Mouse (Mus musculus) kidney, embryonic 15.5 days (tissue): ENCODE data around the gene Zfp217. TPM values are rescaled to one million over a fixed set of nuclear protein-coding genes. Genes with fewer than 3 reads are reported as not detected.

Experiments
- ATAC-seq: fragments of 200-750 bp; cut with Nextera tagmentation; replicated peaks from 2 replicates; pipeline ENCODE4 v1.8.0; 2017; ENCODE audit warnings: moderate TSS enrichment; ENCODE audit not compliant: low FRiP score
- H3K27ac ChIP-seq: fragments of 300-500 bp; sonication (generic); 2 replicates; pipeline ENCODE4 v1.5.1; 2015; ENCODE audit warnings: mild to moderate bottlenecking, inconsistent platforms
- H3K27me3 ChIP-seq: fragments of 300-500 bp; sonication (generic); 2 replicates; pipeline ENCODE4 v1.6.1; 2015; ENCODE audit warnings: inconsistent platforms
- H3K36me3 ChIP-seq: fragments of 300-500 bp; sonication (generic); 2 replicates; pipeline ENCODE4 v1.6.1; 2015; ENCODE audit warnings: inconsistent platforms
- H3K4me1 ChIP-seq: fragments of 300-500 bp; sonication (generic); 2 replicates; pipeline ENCODE4 v1.6.1; 2015; ENCODE audit warnings: inconsistent platforms
- H3K4me2 ChIP-seq: fragments of 300-500 bp; sonication (generic); 2 replicates; pipeline ENCODE4 v1.6.1; 2015; ENCODE audit warnings: moderate library complexity, mild to moderate bottlenecking, inconsistent platforms
- H3K4me3 ChIP-seq: fragments of 300-500 bp; sonication (generic); replicated peaks from 2 replicates; pipeline ENCODE4 v1.5.1; 2015; ENCODE audit warnings: mild to moderate bottlenecking, inconsistent platforms
- H3K9ac ChIP-seq: fragments of 300-500 bp; sonication (generic); 2 replicates; pipeline ENCODE4 v1.6.1; 2015; ENCODE audit warnings: mild to moderate bottlenecking, inconsistent platforms
- H3K9me3 ChIP-seq: fragments of 300-500 bp; sonication (generic); replicated peaks from 2 replicates; pipeline ENCODE4 v1.6.1; 2016; ENCODE audit warnings: inconsistent platforms
- WGBS: fragments of 180-500 bp; shearing (Covaris S2); methylation state at CpG from one replicate; pipeline ENCODE4 v1.1.7; 2015; ENCODE audit warnings: mixed read lengths; 5-methylcytosine and 5-hydroxymethylcytosine counted together
- polyA plus RNA-seq: library from polyadenylated mRNA; unstranded; fragments of >200 nt; fragmentation: Nextera tagmentation; extraction: Ambion mirVana; gene quantifications from 2 replicates; pipeline ENCODE4 v1.2.1, GENCODE M21; 2015

Gene Zfp217
- polyA plus RNA-seq, 1 experiment from 2014 or later, result 5.0 TPM

- ATAC-seq, result no peak
Measured at GRCm38 (mm10) chr2:170144343-170144742, 3.6 kb downstream of the Zfp217 start.

DNA sequence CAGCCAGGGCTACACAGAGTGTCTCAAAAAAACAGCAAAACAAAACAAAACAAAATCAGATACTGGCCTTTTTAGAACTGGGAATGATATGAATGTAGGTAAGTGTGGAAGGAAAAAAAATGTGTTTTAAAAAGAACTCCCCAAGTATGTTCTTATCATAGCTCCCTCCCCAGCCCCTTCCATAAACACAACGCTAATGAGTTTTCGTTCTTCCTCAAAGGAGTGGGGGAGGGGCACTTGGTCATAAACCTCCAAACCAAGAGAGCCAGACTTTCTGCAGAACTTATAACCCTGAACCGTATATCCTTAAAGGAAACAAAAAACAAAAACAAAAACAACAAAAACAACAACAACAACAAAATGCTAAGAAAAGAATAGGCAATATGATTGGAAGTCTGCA is 4.0 kb downstream of the Zfp217 start:
- Histone ChIP-seq H3K27me3 (no peaks in the 10 kb centered on the region), H3K27ac (no peak overlapping the region), H3K9me3 (no peaks in the 10 kb centered on the region), H3K4me2 (no peak overlapping the region), H3K9ac (no peak overlapping the region), H3K4me3 (no peak overlapping the region), H3K36me3 (no peaks in the 10 kb centered on the region), H3K4me1 (peaks cover 15% of the 10 kb centered on the region)
- ATAC-seq, result no peak
- 7% methylated on average over 3 of the region's 3 CpGs for WGBS

More at GRCm38 (mm10) chr2:170144343-170144742, 3.6 kb downstream of the Zfp217 start:
- peaks cover 15% of the 10 kb centered on the region for H3K4me1 ChIP-seq
- no peaks in the 10 kb centered on the region for H3K9me3 ChIP-seq
- no peak overlapping the region for H3K9ac ChIP-seq
- no peak overlapping the region for H3K27ac ChIP-seq
- H3K4me3 ChIP-seq, result no peak overlapping the region
- no peaks in the 10 kb centered on the region for H3K36me3 ChIP-seq
- WGBS, result 82% methylated on average over 10 of the region's 10 CpGs
- no peaks in the 10 kb centered on the region for H3K27me3 ChIP-seq
- no peak overlapping the region for H3K4me2 ChIP-seq

DNA sequence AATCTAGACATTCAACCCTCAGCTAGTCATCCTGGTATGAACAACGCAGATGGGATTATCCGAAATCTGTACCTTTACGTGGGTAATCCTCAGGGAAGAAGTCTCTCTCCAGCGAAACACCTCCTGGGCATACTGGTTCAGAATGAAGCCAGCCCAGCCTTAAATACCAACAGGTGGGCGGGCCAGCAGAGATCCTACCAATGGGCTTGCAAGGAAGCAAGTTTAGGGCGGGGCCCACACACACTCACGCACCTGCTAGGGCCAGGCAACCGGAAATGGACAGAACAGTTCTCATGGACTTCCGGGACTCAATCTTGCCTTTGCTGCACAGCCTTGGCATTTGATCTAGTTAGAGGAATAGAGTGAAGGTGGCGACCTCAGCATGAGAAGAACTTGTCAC is 5.4 kb downstream of the Zfp217 start:
- 96% methylated on average over 10 of the region's 10 CpGs for WGBS
- H3K36me3 ChIP-seq, result no peaks in the 10 kb centered on the region

DNA sequence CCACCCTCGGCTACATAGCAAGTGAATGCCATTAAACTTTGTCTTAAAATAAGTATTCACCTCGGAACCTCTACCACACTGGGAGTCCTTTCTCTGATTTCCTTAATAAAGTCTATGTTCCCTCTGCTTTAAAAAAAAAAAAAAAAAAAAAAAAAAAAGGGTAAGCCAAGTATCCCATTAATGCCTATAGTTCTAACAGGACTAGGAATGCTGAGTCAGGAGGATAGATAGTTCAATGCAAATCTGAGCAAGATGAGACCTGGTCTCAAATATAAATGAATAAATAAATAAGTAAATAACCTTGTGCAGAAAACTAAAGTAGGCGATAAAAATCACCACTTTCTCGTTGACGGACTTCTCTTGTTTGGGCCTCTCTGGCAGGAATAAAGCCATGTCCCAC is 6.4 kb downstream of the Zfp217 start:
- no peak for ATAC-seq
- H3K4me1 ChIP-seq, result peaks cover 4% of the 10 kb centered on the region; the same call in 1 of the 2 replicates
- H3K9me3 ChIP-seq, result no peaks in the 10 kb centered on the region
- no peaks in the 10 kb centered on the region for H3K36me3 ChIP-seq
- H3K4me3 ChIP-seq, result no peak overlapping the region
- no peak overlapping the region for H3K27ac ChIP-seq
- H3K4me2 ChIP-seq, result no peak overlapping the region
- 90% methylated on average over 5 of the region's 5 CpGs for WGBS
- no peaks in the 10 kb centered on the region for H3K27me3 ChIP-seq
- H3K9ac ChIP-seq, result no peak overlapping the region

More for the DNA sequence above, 5.4 kb downstream of the Zfp217 start:
- Histone ChIP-seq H3K4me3 (no peak overlapping the region), H3K27ac (no peak overlapping the region), H3K4me1 (peaks cover 7% of the 10 kb centered on the region), H3K9ac (no peak overlapping the region), H3K4me2 (no peak overlapping the region), H3K9me3 (no peaks in the 10 kb centered on the region), H3K27me3 (no peaks in the 10 kb centered on the region)
- ATAC-seq, result no peak

GRCm38 (mm10) chr2:170139411-170140046 is 8.4 kb downstream of the Zfp217 start:
- Histone ChIP-seq H3K27me3 (no peaks in the 10 kb centered on the region), H3K4me1 (peaks cover 7% of the 10 kb centered on the region), H3K9me3 (no peaks in the 10 kb centered on the region), H3K36me3 (no peaks in the 10 kb centered on the region), H3K4me3 (no peak overlapping the region), H3K4me2 (no peak overlapping the region), H3K9ac (no peak overlapping the region), H3K27ac (no peak overlapping the region)
- WGBS, result 72% methylated on average over 9 of the region's 9 CpGs
- no peak for ATAC-seq

DNA sequence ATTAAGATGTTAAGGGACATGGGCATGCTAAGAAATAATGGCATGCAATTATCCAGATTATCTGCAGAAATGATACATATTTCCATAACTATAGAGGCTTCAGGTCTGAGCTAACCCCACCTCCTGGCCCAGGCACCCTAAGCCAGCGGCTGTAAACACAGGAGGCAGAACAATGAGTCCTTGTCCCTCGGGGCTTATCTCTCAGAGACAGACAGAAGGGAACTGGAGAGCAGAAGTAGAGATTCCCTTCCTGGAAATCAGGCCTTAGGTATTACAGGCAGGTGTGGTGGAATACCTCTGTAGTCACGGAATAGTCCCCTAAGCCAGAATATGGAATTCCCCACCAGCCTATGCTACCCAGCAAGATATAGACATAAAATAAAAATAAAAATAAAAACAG is 11.0 kb downstream of the Zfp217 start:
- H3K27ac ChIP-seq, result no peak overlapping the region
- no peak overlapping the region for H3K4me3 ChIP-seq
- WGBS, result 63% methylated on average over 3 of the region's 3 CpGs
- no peaks in the 10 kb centered on the region for H3K27me3 ChIP-seq
- no peaks in the 10 kb centered on the region for H3K36me3 ChIP-seq
- no peak overlapping the region for H3K9ac ChIP-seq
- H3K4me2 ChIP-seq, result no peak overlapping the region
- ATAC-seq, result no peak
- peaks cover 24% of the 10 kb centered on the region for H3K4me1 ChIP-seq
- no peaks in the 10 kb centered on the region for H3K9me3 ChIP-seq

DNA sequence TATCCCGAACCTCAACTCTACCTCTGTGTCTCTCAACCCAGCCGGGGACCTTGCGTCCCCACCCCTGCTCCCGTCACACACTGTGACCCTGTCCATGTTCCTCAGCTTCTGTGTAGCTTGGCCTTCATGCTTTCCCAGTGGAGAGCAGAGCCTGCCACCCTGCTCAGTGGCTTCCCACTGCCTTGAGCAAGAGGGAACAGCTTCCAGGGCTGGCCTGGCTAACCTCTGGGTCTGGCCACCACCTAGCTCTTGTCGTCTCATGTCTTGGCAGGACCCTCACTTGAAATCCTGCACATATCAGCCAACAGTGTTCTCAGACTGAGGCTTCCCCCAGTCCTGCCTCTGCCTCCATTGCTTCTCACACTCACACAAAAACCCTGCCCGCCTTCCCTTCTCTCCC is 12.1 kb downstream of the Zfp217 start:
- H3K4me1 ChIP-seq, result peaks cover 26% of the 10 kb centered on the region
- no peak overlapping the region for H3K9ac ChIP-seq
- H3K4me2 ChIP-seq, result no peak overlapping the region
- no peaks in the 10 kb centered on the region for H3K9me3 ChIP-seq
- H3K36me3 ChIP-seq, result no peaks in the 10 kb centered on the region
- H3K4me3 ChIP-seq, result no peak overlapping the region
- H3K27ac ChIP-seq, result no peak overlapping the region
- WGBS, result 93% methylated on average over 6 of the region's 6 CpGs
- no peaks in the 10 kb centered on the region for H3K27me3 ChIP-seq
- no peak for ATAC-seq

GRCm38 (mm10) chr2:170134026-170134690 is 13.7 kb downstream of the Zfp217 start:
- WGBS, result 12% methylated on average over 12 of the region's 12 CpGs
- H3K4me3 ChIP-seq, result peak overlapping the region; percentile 93
- H3K4me1 ChIP-seq, result peaks cover 36% of the 10 kb centered on the region
- no peaks in the 10 kb centered on the region for H3K27me3 ChIP-seq
- no peaks in the 10 kb centered on the region for H3K36me3 ChIP-seq
- peak overlapping the region; percentile 81 for H3K4me2 ChIP-seq
- no peak for ATAC-seq
- H3K9ac ChIP-seq, result peak overlapping the region; percentile 46
- no peaks in the 10 kb centered on the region for H3K9me3 ChIP-seq
- peak overlapping the region; percentile 96 for H3K27ac ChIP-seq

GRCm38 (mm10) chr2:170133093-170133731 is 14.7 kb downstream of the Zfp217 start:
- H3K9me3 ChIP-seq, result no peaks in the 10 kb centered on the region
- peak overlapping the region; percentile 93 for H3K4me3 ChIP-seq
- peaks cover 45% of the 10 kb centered on the region for H3K4me1 ChIP-seq
- H3K27ac ChIP-seq, result peak overlapping the region; percentile 96
- peak overlapping the region; percentile 81 for H3K4me2 ChIP-seq
- ATAC-seq, result no peak
- peak overlapping the region; percentile 46 for H3K9ac ChIP-seq
- no peaks in the 10 kb centered on the region for H3K27me3 ChIP-seq
- under 1% methylated on average over 28 of the region's 28 CpGs for WGBS
- H3K36me3 ChIP-seq, result no peaks in the 10 kb centered on the region

- H3K27ac ChIP-seq, result peak overlapping the region; percentile 96
- H3K9ac ChIP-seq, result peak overlapping the region; percentile 46
- H3K9me3 ChIP-seq, result no peaks in the 10 kb centered on the region
Measured at GRCm38 (mm10) chr2:170132716-170133092, 15.2 kb downstream of the Zfp217 start.

DNA sequence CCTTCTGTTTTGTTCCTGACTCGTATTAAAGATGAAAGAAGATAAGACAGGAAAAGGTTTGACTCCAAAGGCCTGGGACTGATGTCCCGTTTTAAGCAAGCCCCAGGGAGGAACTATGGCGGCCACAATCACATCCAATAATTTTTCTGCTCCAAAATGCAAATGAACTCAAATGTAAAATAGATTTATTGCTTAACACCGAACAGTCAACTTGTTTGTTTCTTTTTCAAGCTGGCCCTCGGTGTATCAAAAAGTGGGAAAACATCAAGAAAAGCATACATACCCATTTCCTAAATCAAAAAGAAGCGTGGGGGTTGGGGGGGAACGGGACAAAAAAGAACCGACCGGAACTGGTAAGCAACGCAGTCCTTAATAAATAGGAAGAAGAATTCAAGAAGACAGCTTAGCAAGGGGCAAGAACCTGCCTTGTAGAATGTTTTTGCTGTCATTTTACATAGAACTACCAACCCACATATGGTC is 15.9 kb downstream of the Zfp217 start:
- Histone ChIP-seq H3K27me3 (no peaks in the 10 kb centered on the region), H3K9me3 (no peaks in the 10 kb centered on the region), H3K4me2 (peak overlapping the region; percentile 81), H3K4me3 (peak overlapping the region; percentile 93), H3K9ac (peak overlapping the region; percentile 61), H3K36me3 (no peaks in the 10 kb centered on the region), H3K27ac (peak overlapping the region; percentile 96), H3K4me1 (peaks cover 57% of the 10 kb centered on the region)
- WGBS, result 7% methylated on average over 10 of the region's 10 CpGs
- ATAC-seq, result no peak

More at GRCm38 (mm10) chr2:170132716-170133092, 15.2 kb downstream of the Zfp217 start:
- 0% methylated on average over 3 of the region's 3 CpGs for WGBS
- peak overlapping the region; percentile 93 for H3K4me3 ChIP-seq
- no peaks in the 10 kb centered on the region for H3K27me3 ChIP-seq
- H3K4me2 ChIP-seq, result peak overlapping the region; percentile 81
- peaks cover 50% of the 10 kb centered on the region for H3K4me1 ChIP-seq
- no peak for ATAC-seq
- no peaks in the 10 kb centered on the region for H3K36me3 ChIP-seq
